Mouse (Mus musculus) olfactory bulb, adult 2 months (tissue): Measurements from ENCODE around the gene Vps52.

Source experiments
- CTCF ChIP-seq: fragments of 200-500 bp; IDR thresholded peaks from 2 replicates; pipeline ENCODE4 v1.5.1; 2012; ENCODE audit warnings: low read depth, mild to moderate bottlenecking, low read length, moderate library complexity; ENCODE audit not compliant: insufficient read depth
- POLR2A ChIP-seq: fragments of 200-500 bp; IDR thresholded peaks from 2 replicates; pipeline ENCODE4 v1.6.1; 2012; ENCODE audit warnings: mild to moderate bottlenecking, low read depth, low read length, moderate library complexity; ENCODE audit not compliant: insufficient read depth

DNA sequence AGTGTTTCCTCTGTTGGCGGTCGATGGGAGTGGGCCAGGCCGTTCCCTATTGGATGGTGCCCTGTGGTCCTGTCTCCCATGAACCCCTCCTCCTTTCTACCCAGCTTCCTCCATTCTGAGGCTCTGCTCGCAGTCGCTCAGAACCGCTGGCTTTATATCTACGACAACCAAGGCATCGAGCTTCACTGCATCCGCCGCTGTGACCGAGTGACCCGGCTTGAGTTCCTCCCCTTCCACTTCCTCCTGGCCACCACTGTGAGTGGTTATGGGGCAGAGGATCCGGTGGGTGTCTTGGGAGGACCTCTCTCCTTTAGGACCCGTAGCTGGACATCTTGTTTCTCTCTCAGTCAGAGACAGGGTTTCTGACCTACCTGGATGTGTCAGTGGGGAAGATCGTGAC lies 12.2 kb upstream of the Vps52 start:
- TF ChIP-seq CTCF (no peak), POLR2A (no peak)
